Mouse (Mus musculus) C2C12 (cell line): Measurements from ENCODE around the gene Tecpr1. TPM values are rescaled to one million over a fixed set of nuclear protein-coding genes. Genes with fewer than 3 reads are reported as not detected.

Source experiments
- H3K27me3 ChIP-seq: one replicate; pipeline ENCODE4 v1.6.1; 2011; ENCODE audit not compliant: control insufficient read depth, insufficient read depth, insufficient read length
- H3K36me3 ChIP-seq: one replicate; pipeline ENCODE4 v1.6.1; 2011; ENCODE audit not compliant: control insufficient read depth, insufficient read depth
- H3K4me3 ChIP-seq: one replicate; pipeline ENCODE4 v1.5.1; 2011; ENCODE audit warnings: mild to moderate bottlenecking, control low read depth; ENCODE audit not compliant: poor library complexity, insufficient read depth, severe bottlenecking
- H3K79me2 ChIP-seq: one replicate; pipeline ENCODE4 v1.6.1; 2011; ENCODE audit not compliant: control insufficient read depth, insufficient read depth
- H3K79me3 ChIP-seq: one replicate; pipeline ENCODE4 v1.6.1; 2011; ENCODE audit warnings: low read depth, control low read depth
- H3ac ChIP-seq: one replicate; pipeline ENCODE3; 2011; ENCODE audit warnings: low read depth; ENCODE audit not compliant: control insufficient read depth, insufficient read length
- CEBPB ChIP-seq: IDR thresholded peaks from one replicate; pipeline ENCODE4 v1.6.1; 2011; ENCODE audit warnings: low read depth, mild to moderate bottlenecking, control low read depth, moderate library complexity
- CTCF ChIP-seq: IDR thresholded peaks from one replicate; pipeline ENCODE4 v1.5.1; 2011; ENCODE audit not compliant: control insufficient read depth, insufficient read depth, insufficient read length
- FOSL1 ChIP-seq: IDR thresholded peaks from one replicate; pipeline ENCODE4 v1.8.0; 2011; ENCODE audit warnings: mild to moderate bottlenecking, low read length; ENCODE audit not compliant: poor library complexity, insufficient read depth, severe bottlenecking
- MAX ChIP-seq: IDR thresholded peaks from one replicate; pipeline ENCODE4 v1.6.1; 2011; ENCODE audit warnings: mild to moderate bottlenecking, control low read depth
- MYOD1 ChIP-seq: IDR thresholded peaks from one replicate; pipeline ENCODE4 v1.6.1; 2011; ENCODE audit warnings: low read depth; ENCODE audit not compliant: control insufficient read depth, insufficient read length
- MYOG ChIP-seq: IDR thresholded peaks from one replicate; pipeline ENCODE4 v1.6.1; 2011; ENCODE audit not compliant: control insufficient read depth, insufficient read length; ENCODE audit errors: extremely low read depth
- USF1 ChIP-seq: IDR thresholded peaks from one replicate; pipeline ENCODE4 v1.6.1; 2011; ENCODE audit warnings: low read depth, mild to moderate bottlenecking, control low read depth, moderate library complexity
- polyA plus RNA-seq: library from polyadenylated mRNA; unstranded; fragments of >200 nt; fragmentation: generic; extraction: Trizol; gene quantifications from one replicate; pipeline ENCODE4 v1.2.1, GENCODE M21; 2012; ENCODE audit warnings: missing spikeins

Tecpr1 gene
- polyA plus RNA-seq, 1 experiment = 10.5 TPM

- Histone ChIP-seq H3K27me3 (no peaks in the 10 kb centered on the region), H3K4me3 (peak overlapping the region; percentile 45), H3ac (peak overlapping the region; percentile 98), H3K79me3 (no peaks in the 10 kb centered on the region), H3K36me3 (no peaks in the 10 kb centered on the region), H3K79me2 (no peaks in the 10 kb centered on the region)
- TF ChIP-seq CEBPB = no peak
- TF ChIP-seq CTCF = no peak
- TF ChIP-seq MYOG = no peak
- no peak for TF ChIP-seq MAX
- TF ChIP-seq MYOD1 = no peak
- TF ChIP-seq USF1 = no peak
- no peak for TF ChIP-seq FOSL1
These were observed 743 bp upstream of the Tecpr1 start for GRCm38 (mm10) chr5:144223899-144224816.

- TF ChIP-seq MYOD1 (no peak), USF1 (no peak), MYOG (no peak), MAX (no peak)
- Histone ChIP-seq H3K79me2 (no peaks in the 10 kb centered on the region), H3K4me3 (peak overlapping the region; percentile 45), H3ac (peak overlapping the region; percentile 68), H3K27me3 (no peaks in the 10 kb centered on the region), H3K36me3 (no peaks in the 10 kb centered on the region), H3K79me3 (no peaks in the 10 kb centered on the region)
These were observed 458 bp downstream of the Tecpr1 start for GRCm38 (mm10) chr5:144222811-144223502.

GRCm38 (mm10) chr5:144221305-144221704 lies 2.1 kb downstream of the Tecpr1 start:
- no peaks in the 10 kb centered on the region for H3K27me3 ChIP-seq
- no peaks in the 10 kb centered on the region for H3K79me2 ChIP-seq
- no peak overlapping the region for H3K4me3 ChIP-seq
- TF ChIP-seq USF1 (peak; percentile 55), MYOG (no peak)
- no peaks in the 10 kb centered on the region for H3K79me3 ChIP-seq
- no peaks in the 10 kb centered on the region for H3K36me3 ChIP-seq
- no peak overlapping the region for H3ac ChIP-seq

- no peaks in the 10 kb centered on the region for H3K79me2 ChIP-seq
- no peaks in the 10 kb centered on the region for H3K36me3 ChIP-seq
- H3K4me3 ChIP-seq = no peak overlapping the region
- H3K79me3 ChIP-seq = no peaks in the 10 kb centered on the region
- H3ac ChIP-seq = no peak overlapping the region
- H3K27me3 ChIP-seq = no peaks in the 10 kb centered on the region
- TF ChIP-seq MYOG (no peak), FOSL1 (no peak), CTCF (no peak), MYOD1 (no peak), USF1 (no peak), MAX (no peak), CEBPB (no peak)
These were observed 3.5 kb downstream of the Tecpr1 start for GRCm38 (mm10) chr5:144219936-144220335.

GRCm38 (mm10) chr5:144219306-144219705 lies 4.1 kb downstream of the Tecpr1 start:
- Histone ChIP-seq H3K79me3 (no peaks in the 10 kb centered on the region), H3K27me3 (no peaks in the 10 kb centered on the region), H3K79me2 (no peaks in the 10 kb centered on the region), H3K4me3 (no peak overlapping the region), H3K36me3 (no peaks in the 10 kb centered on the region), H3ac (no peak overlapping the region)
- TF ChIP-seq MAX = no peak
- no peak for TF ChIP-seq MYOG
- no peak for TF ChIP-seq CEBPB
- no peak for TF ChIP-seq USF1
- TF ChIP-seq MYOD1 = no peak
- no peak for TF ChIP-seq CTCF
- no peak for TF ChIP-seq FOSL1
